Mouse (Mus musculus): ENCODE data around the gene Gpr39. TPM values are rescaled to one million over a fixed set of nuclear protein-coding genes. Genes with fewer than 3 reads are reported as not detected.

The Gpr39 gene
- polyA plus RNA-seq, 1 experiment from 2014 or later, result not detected

DNA sequence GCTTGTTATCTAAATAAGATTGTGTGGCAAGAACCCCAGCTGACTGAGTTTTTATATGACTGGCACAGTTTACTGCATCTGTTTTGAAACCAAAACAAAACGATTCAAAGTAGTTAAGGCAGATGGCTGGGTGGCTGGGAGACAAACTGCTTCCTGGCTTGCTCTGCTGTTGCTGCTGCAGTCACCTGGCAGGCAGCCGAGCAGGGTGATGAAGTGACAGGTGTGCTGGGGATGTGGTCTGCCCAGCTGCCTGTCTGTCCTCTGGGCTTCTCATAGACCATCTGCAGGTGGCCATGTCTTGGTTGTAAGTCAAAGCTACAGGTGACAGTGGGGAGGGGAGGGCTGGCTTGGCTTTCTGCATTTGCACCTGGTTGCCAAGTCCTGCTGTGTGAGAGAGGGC, 131.6 kb downstream of the Gpr39 start:
- 59% methylated on average over 2 of the region's 2 CpGs for WGBS (ENCODE audit: missing documents)

DNA sequence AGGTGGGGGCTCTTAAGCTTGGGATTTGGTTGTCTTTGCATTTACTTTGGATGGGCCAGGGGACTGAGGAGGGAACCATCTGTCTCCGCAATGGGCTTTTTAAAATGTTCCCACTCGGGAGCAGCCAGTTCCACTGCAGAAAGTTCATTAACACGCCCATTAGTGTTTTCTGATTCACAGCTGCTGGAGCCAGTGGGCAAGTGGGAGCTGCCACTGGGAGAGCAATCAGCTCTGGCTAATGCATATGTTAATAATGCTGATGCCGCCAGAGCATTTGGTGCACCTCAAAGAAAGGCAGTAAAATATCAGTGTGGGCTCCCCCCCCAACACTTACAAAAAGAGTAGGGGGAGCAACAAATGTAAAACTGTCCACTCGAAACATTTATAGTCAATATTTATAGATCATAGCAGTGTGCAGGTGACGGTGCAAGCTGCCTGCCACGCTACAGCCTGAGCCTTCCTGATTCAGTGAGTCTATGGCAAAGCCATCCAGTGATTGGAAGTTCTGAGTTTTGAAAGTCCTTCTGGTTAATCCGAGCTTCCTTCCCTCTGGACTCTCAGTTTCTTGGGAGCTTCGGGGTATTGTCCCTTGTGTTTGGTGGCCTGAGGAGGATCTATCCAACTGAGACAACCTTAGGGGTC, 136.5 kb downstream of the Gpr39 start:
- H3K79me2 ChIP-seq (ENCODE audit: inconsistent target), result no peaks in the 10 kb centered on the region
- H3K4me3 ChIP-seq (ENCODE audit: inconsistent target), result no peak overlapping the region
- no peaks in the 10 kb centered on the region for H3K36me3 ChIP-seq (ENCODE audit: inconsistent target)
- no peak overlapping the region for H3K27ac ChIP-seq
- 80% methylated on average over 9 of the region's 9 CpGs for WGBS (ENCODE audit: missing documents)

More for the DNA sequence above, 131.6 kb downstream of the Gpr39 start:
- Histone ChIP-seq H3K79me2 (ENCODE audit: inconsistent target) (no peaks in the 10 kb centered on the region), H3K36me3 (ENCODE audit: inconsistent target) (no peaks in the 10 kb centered on the region), H3K27ac (no peak overlapping the region), H3K4me3 (ENCODE audit: inconsistent target) (no peak overlapping the region)

DNA sequence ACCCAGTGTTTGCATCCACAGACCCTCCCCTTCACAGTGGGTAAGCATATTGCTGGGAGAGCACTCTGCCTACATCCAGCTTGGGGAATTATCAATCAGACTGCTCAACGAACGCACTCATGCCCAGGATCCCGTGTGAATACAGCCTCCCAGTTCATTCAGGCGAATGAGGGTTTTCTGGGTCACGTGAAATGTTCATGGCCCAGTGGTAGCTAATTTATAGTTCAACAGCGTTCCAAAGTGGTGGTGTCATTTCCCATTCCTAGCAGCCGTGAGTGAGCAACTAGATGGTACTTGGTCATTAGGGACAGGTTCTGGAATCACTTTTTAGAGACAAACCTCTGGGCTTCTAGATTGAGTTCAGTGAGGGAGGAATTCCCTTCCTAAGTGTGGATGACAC, 144.3 kb downstream of the Gpr39 start:
- Histone ChIP-seq H3K27ac (no peak overlapping the region), H3K36me3 (ENCODE audit: inconsistent target) (no peaks in the 10 kb centered on the region), H3K79me2 (ENCODE audit: inconsistent target) (no peaks in the 10 kb centered on the region), H3K4me3 (ENCODE audit: inconsistent target) (no peak overlapping the region)
- WGBS (ENCODE audit: missing documents), result 92% methylated on average over 7 of the region's 7 CpGs

DNA sequence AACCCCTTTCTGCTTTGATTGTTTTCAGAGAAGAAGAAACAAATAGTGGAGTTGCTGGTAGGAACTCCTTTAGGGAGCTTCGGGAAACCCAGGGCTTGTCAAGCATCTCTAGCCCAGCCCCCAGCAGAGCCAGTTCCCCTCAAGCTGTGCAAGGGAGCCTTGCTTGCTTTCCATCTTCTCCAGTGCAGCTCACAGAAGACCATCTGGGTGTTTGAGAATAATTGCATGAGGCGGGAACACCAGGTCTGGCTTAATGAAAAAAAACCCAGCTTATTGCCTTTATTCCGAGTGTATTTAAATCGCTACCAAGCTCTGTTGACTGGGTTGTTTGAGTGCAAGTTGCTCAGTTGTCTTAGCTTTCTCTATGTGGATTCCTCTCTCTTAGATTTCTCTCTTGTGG, 146.8 kb downstream of the Gpr39 start:
- Histone ChIP-seq H3K79me2 (ENCODE audit: inconsistent target) (no peaks in the 10 kb centered on the region), H3K36me3 (ENCODE audit: inconsistent target) (no peaks in the 10 kb centered on the region), H3K27ac (no peak overlapping the region), H3K4me3 (ENCODE audit: inconsistent target) (no peak overlapping the region)
- WGBS (ENCODE audit: missing documents), result 91% methylated on average over 4 of the region's 4 CpGs

DNA sequence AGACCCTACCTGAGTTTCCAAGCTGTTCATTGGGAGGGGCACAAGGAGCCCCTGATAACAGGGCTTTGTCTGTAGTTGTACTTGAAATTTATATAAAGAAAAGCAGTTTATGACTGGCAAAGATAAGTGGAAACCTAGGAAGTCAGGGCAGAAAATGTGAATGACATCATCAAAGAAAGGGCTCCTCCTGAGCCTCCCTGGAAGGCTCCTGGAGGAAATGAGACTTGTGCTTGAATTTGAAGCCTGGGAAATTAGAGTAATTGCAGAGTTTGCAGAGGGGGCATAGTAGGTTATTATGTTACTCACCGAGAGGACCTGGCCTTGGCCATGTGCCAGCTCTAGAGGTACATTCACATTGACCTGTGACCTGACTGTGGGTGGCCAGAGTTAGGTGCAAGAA, 160.7 kb downstream of the Gpr39 start:
- H3K27ac ChIP-seq, result no peak overlapping the region
- WGBS (ENCODE audit: missing documents), result 83% methylated on average over 1 of the region's 1 CpGs
- H3K79me2 ChIP-seq (ENCODE audit: inconsistent target), result no peaks in the 10 kb centered on the region
- no peak overlapping the region for H3K4me3 ChIP-seq (ENCODE audit: inconsistent target)
- H3K36me3 ChIP-seq (ENCODE audit: inconsistent target), result no peaks in the 10 kb centered on the region

DNA sequence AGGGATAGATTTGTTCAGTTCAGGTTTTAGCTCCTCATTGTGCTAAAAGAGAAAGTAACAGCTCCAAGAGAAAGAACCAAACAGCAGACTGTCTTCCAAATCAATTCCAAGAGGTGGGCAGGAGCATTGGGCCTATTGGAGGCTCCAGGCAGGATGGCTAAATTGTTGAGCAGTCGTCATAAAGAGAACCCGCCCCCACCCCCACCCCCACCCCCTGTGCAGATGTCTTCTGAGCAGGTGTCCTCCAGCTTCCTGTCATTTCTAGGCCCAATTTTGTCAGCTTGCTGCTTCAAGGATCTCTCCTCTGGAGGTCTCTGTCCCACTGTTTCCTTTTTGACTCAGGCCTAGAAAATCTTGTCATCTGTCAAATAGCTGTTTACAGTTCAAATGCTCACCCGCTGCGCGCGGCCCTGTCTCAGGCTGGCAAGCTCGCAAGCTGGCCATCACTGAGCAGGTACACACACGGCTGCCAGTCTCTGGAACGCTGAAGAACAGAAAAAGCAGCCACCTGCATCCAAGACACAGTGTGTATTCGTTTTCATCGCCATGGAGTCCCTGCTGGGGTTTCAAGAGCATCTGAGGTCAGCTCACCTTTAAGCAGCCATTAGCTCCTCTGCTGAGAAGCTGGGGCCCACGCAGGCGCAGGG, 163.1 kb downstream of the Gpr39 start:
- 90% methylated on average over 13 of the region's 13 CpGs for WGBS (ENCODE audit: missing documents)
- H3K79me2 ChIP-seq (ENCODE audit: inconsistent target), result no peaks in the 10 kb centered on the region
- no peak overlapping the region for H3K4me3 ChIP-seq (ENCODE audit: inconsistent target)
- no peaks in the 10 kb centered on the region for H3K36me3 ChIP-seq (ENCODE audit: inconsistent target)
- H3K27ac ChIP-seq, result no peak overlapping the region

DNA sequence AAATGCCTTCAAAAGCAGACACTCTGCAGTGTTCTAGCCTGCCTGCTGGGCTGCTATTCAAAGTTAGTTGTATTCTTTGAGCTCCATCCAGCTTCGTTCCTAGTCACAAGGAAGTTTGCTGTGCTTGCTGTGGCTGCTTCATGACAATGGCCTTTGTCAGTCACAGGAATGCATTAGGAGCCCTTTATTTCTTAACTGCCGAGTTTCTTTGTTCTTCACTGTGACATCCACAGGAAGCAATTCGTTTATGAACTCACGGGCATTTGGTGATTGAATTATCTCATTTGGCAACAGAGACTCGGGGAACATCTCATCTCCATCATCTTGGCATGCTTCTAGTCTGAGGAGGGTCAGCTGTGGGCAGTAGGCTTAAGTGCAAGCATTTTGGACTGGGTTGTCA, 177.9 kb downstream of the Gpr39 start:
- H3K27ac ChIP-seq, result no peak overlapping the region
- no peaks in the 10 kb centered on the region for H3K36me3 ChIP-seq (ENCODE audit: inconsistent target)
- H3K4me3 ChIP-seq (ENCODE audit: inconsistent target), result no peak overlapping the region
- no peaks in the 10 kb centered on the region for H3K79me2 ChIP-seq (ENCODE audit: inconsistent target)
- 9% methylated on average over 5 of the region's 5 CpGs for WGBS (ENCODE audit: missing documents)

DNA sequence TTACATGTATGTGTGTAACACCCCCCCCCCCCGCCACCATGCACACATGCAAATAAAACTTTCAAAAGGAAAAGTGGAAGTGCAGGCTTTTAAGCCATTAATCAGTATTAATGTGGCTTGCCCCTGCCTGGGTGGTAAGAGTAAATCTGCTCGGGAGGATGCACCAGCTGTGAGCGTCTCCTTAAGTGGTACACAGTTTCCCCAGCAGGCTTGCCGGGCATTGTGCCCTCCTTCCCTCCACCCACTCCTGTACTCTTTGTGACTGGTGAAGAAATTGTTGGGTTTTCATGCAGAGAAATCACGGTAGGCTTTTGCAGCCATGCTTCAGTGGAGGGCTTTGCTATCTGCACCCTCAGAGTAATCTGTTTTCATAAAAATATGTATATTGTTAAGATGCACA, 181.8 kb downstream of the Gpr39 start:
- no peak overlapping the region for H3K4me3 ChIP-seq (ENCODE audit: inconsistent target)
- 78% methylated on average over 5 of the region's 5 CpGs for WGBS (ENCODE audit: missing documents)
- H3K79me2 ChIP-seq (ENCODE audit: inconsistent target), result no peaks in the 10 kb centered on the region
- no peaks in the 10 kb centered on the region for H3K36me3 ChIP-seq (ENCODE audit: inconsistent target)
- no peak overlapping the region for H3K27ac ChIP-seq

DNA sequence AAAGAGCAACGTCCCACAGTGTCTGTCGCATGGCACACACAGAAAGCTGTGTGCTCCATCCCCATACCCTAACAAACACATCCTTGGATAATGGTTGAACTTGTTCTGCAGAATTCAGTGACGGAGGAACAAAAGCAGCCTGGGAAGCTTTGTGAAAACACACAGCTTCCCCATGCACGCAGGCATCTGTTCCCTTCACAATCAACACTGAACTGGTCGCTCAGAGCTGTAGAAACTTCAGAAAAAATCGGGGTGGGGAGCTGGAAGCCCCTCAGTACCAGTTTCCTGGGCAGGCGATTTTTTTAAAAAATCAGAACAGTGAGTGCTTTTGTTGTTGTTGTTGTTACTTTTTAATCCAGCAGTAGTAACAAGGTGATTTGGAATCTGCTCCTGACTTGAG, 193.3 kb downstream of the Gpr39 start:
- H3K27ac ChIP-seq, result no peak overlapping the region
- H3K79me2 ChIP-seq (ENCODE audit: inconsistent target), result no peaks in the 10 kb centered on the region
- 59% methylated on average over 7 of the region's 7 CpGs for WGBS (ENCODE audit: missing documents)
- H3K4me3 ChIP-seq (ENCODE audit: inconsistent target), result no peak overlapping the region
- no peaks in the 10 kb centered on the region for H3K36me3 ChIP-seq (ENCODE audit: inconsistent target)

DNA sequence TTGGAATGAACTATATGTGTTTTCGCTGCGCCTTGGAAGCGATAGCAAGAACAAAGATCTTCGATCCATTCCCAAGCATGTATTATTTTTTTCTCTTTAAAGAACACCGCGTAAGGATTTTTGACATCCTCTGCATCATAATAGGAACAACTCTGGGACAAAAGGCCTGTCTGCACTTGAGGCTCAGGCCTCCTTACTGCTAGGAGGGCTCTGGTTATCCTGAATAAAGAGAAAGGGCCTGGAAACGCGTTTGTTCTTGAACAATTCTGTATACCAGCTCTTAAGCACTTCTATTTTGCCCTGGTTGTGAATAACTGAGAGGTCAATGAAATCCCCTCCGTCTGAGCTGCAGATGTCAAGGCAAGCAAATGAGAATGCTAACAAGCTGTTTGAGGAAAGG, 216.4 kb downstream of the Gpr39 start:
- Histone ChIP-seq H3K36me3 (ENCODE audit: inconsistent target) (no peaks in the 10 kb centered on the region), H3K27ac (no peak overlapping the region), H3K4me3 (ENCODE audit: inconsistent target) (no peak overlapping the region), H3K79me2 (ENCODE audit: inconsistent target) (no peaks in the 10 kb centered on the region)
- WGBS (ENCODE audit: missing documents), result 97% methylated on average over 9 of the region's 9 CpGs

DNA sequence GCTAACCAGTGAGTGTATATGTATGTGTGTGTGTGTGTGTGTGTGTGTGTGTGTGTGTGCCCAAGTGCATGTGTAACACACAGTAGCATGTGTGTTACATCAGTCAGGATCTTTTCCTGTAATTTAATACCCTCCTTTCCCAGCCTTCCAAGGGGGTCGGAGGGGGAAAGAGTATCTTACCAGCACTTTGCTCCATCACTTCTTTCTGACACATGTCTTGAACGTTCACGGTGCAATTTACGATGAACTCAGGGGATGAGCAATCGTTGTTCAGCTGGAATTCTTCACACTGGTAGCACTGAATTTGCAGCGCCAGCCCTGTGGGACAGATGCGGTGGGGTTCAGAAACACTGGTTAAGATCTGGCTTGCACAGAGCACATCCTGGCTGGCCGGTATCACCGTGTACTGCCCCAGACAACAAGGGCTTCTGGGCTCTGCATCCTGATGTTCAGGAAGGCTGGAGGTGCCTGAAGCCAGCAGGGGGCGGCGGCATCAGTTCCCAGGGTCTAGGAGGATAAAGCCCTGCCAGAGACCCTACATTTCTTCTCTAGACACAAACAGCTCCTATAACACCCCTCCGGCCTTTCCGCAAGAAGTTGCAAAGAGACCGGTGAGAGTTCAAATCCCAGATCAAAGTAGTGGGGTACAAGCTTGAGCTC, 233.5 kb downstream of the Gpr39 start:
- H3K4me3 ChIP-seq (ENCODE audit: inconsistent target), result no peak overlapping the region
- WGBS (ENCODE audit: missing documents), result 15% methylated on average over 14 of the region's 14 CpGs
- H3K36me3 ChIP-seq (ENCODE audit: inconsistent target), result no peaks in the 10 kb centered on the region
- H3K27ac ChIP-seq, result no peak overlapping the region
- H3K79me2 ChIP-seq (ENCODE audit: inconsistent target), result no peaks in the 10 kb centered on the region

DNA sequence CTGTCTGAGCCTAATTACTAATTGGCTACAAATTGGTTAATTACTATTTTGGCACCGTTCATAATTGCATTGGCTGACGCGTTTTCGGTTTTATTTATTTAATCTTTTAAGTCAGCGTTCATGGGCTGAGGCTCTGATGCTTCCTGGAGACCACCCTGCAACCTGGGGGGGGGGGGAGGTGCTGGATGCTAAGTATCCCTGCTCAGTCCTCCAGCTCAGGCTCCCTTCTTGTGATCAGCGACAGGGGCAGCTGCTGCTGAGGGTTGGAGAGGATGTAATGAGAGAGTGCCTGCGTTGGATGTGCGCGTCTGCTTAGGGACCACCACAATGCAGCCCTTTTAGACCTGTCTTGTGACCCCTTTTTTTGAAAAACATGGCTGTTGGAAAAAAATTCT, 234.1 kb downstream of the Gpr39 start:
- Histone ChIP-seq H3K36me3 (ENCODE audit: inconsistent target) (no peaks in the 10 kb centered on the region), H3K4me3 (ENCODE audit: inconsistent target) (no peak overlapping the region), H3K79me2 (ENCODE audit: inconsistent target) (no peaks in the 10 kb centered on the region), H3K27ac (no peak overlapping the region)
- WGBS (ENCODE audit: missing documents), result 7% methylated on average over 9 of the region's 9 CpGs

DNA sequence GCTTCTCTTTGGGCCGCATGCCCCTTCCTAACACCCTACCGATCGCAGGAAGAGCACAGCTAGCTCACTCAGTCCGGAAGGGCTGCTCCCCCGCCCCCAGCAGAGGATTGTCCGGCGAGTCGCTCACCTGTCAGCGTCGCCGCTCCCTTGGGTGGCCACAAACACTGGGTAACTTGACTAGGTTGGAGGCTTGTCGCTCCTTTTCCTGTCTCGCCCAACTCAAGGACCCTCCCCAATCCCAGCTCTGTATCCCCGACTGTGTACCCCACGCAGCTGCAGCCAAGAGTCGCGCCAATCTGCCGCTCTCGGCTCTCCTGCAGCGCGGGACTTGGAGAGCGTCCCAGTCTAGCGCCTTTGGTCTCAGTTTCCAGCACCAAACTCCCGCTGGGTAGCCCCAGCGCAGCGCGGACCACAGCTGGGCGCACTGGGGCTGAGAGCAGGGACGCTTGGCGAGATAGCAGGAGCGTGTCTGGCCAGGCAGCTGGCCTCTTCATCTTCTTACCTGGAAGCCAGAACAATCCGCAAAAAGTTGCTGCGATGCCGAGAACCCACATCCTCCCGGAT, 234.6 kb downstream of the Gpr39 start:
- H3K36me3 ChIP-seq (ENCODE audit: inconsistent target), result no peaks in the 10 kb centered on the region
- no peaks in the 10 kb centered on the region for H3K79me2 ChIP-seq (ENCODE audit: inconsistent target)
- 2% methylated on average over 35 of the region's 35 CpGs for WGBS (ENCODE audit: missing documents)
- H3K27ac ChIP-seq, result no peak overlapping the region
- H3K4me3 ChIP-seq (ENCODE audit: inconsistent target), result no peak overlapping the region

DNA sequence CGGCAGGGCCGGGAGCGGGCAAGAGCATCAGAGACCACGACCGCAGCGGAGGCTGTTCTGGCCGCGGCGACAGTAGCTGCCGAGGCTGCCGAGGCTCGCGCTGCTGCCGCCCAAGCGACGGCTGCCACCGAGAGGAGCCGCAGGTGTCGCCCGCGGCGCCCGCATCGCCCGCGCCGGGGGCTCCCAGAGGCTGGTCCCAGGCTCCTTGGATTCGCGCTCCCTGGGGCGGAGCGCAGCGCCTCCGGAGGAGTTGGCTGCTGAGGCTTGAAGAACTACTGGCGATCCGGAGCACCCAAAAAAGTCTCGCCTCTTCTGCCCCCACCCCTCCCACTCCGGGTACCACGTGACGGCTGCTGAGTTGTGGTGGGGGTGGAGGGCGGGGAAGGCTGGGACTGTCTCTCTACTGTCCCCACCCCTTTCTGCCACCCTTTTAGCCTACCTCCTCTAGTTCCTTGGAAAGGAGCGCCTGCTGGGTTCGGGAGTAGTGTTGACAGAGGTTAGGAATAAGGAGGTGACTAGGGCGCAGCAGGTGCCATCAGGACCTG, 235.2 kb downstream of the Gpr39 start:
- H3K79me2 ChIP-seq (ENCODE audit: inconsistent target), result no peaks in the 10 kb centered on the region

More for the DNA sequence above, 235.2 kb downstream of the Gpr39 start:
- Histone ChIP-seq H3K27ac (no peak overlapping the region), H3K36me3 (ENCODE audit: inconsistent target) (no peaks in the 10 kb centered on the region), H3K4me3 (ENCODE audit: inconsistent target) (no peak overlapping the region)
- WGBS (ENCODE audit: missing documents), result 2% methylated on average over 43 of the region's 43 CpGs

Data from macrophage (primary cell).